Mouse (Mus musculus): Measurements from ENCODE around the gene Gpr3.

GRCm38 (mm10) chr4:133229582-133229981 is 17.2 kb upstream of the Gpr3 start:
- no peak for TF ChIP-seq POLR2A (IDR thresholded peaks at IDR 0.05; ENCODE audit: borderline replicate concordance, low read depth, low read length)
- no peak for TF ChIP-seq CTCF (IDR thresholded peaks at IDR 0.05; ENCODE audit: low read depth, low read length)
